Mouse (Mus musculus) G1E (cell line): ENCODE data around the gene Kpna7.
"Not testable (repeated sequence)": the region's sequence is repeated elsewhere in the genome, so short reads cannot be mapped to it uniquely, and the experiment has no call there.

ENCODE experiments used
- CTCF ChIP-seq: IDR thresholded peaks from 2 replicates; pipeline ENCODE4 v1.5.1; 2012; ENCODE audit warnings: low read depth, low read length, inconsistent platforms, mixed read lengths
- GATA1 ChIP-seq: IDR thresholded peaks from 2 replicates; pipeline ENCODE4 v1.6.1; 2012; ENCODE audit warnings: borderline replicate concordance, low read length, inconsistent platforms, mixed read lengths
- GATA2 ChIP-seq: IDR thresholded peaks from 2 replicates; pipeline ENCODE4 v1.6.1; 2012; ENCODE audit warnings: low read depth, low read length, inconsistent platforms, borderline replicate concordance
- POLR2AphosphoS5 ChIP-seq: IDR thresholded peaks from 2 replicates; pipeline ENCODE4 v1.6.1; 2012; ENCODE audit warnings: low read depth, low read length, inconsistent platforms; ENCODE audit not compliant: insufficient replicate concordance
- TAL1 ChIP-seq: conservative IDR thresholded peaks from 2 replicates; pipeline ENCODE4 v1.6.1; 2012; ENCODE audit warnings: low read depth, low read length, inconsistent platforms, mixed read lengths

DNA sequence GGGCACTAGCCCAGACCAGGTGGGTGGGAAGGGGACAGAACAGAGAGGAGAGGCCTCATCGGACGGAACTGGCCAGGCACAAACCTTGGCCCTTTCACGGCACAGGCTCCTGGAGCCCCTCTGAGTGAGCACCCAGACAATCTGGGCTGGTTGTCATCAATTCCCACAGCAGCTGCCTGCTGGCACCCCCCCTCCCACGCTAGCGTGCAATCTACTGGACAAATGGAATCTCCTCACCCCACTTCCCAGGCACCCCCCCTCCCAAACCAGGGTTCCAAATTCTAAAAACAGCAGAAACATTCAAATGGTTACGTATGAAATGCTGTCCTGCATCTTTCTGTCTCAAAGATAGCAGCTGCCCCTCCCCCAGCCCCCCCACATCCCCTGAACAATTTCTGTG, 45.9 kb upstream of the Kpna7 start:
- not testable (repeated sequence) for TF ChIP-seq CTCF, POLR2AphosphoS5, GATA1, TAL1, GATA2
